Mouse (Mus musculus): ENCODE results near the gene Brca1.

- TF ChIP-seq POLR2A (IDR thresholded peaks at IDR 0.05; ENCODE audit: borderline replicate concordance, low read depth, low read length) (no peak), CTCF (IDR thresholded peaks at IDR 0.05; ENCODE audit: low read depth, low read length) (no peak)
Observed at GRCm38 (mm10) chr11:101507090-101507489, 44.7 kb downstream of the Brca1 start.
